Mouse (Mus musculus) MEL (cell line): ENCODE measurements at regions not wholly inside any gene's neighbourhood (a gene's known extent, or its start where the extent isn't known, plus 50 kb on each side); places are given as distances from the start of the nearest gene placed in this dataset.

Experiments used
- CHD1 ChIP-seq: IDR thresholded peaks from 2 replicates; pipeline ENCODE4 v1.6.1; 2012; ENCODE audit warnings: low read depth, mild to moderate bottlenecking, inconsistent platforms, low read length, improper control_type of control experiment
- CTCF ChIP-seq, 3 experiments: IDR thresholded peaks in 2 of 3; conservative IDR thresholded peaks in 1 of 3; 2 replicates each; pipeline ENCODE4 v1.5.1; 2011 to 2012; ENCODE audit warnings: low read length in 3 of 3, low read depth in 2 of 3, mild to moderate bottlenecking in 2 of 3, improper control_type of control experiment in 1 of 3, inconsistent platforms in 1 of 3, mixed read lengths in 1 of 3, moderate library complexity in 1 of 3; ENCODE audit not compliant: control insufficient read depth in 1 of 3, insufficient read depth in 1 of 3, poor library complexity in 1 of 3, severe bottlenecking in 1 of 3
- E2F4 ChIP-seq: IDR thresholded peaks from 2 replicates; pipeline ENCODE4 v1.6.1; 2011; ENCODE audit warnings: low read depth, low read length, improper control_type of control experiment, borderline replicate concordance
- EP300 ChIP-seq, 2 experiments: IDR thresholded peaks; 2 replicates each; pipeline ENCODE4 v1.6.1; 2011; ENCODE audit warnings: improper control_type of control experiment in 2 of 2, low read length in 2 of 2, low read depth in 1 of 2, mild to moderate bottlenecking in 1 of 2
- GATA1 ChIP-seq: IDR thresholded peaks from 2 replicates; pipeline ENCODE4 v1.6.1; 2011; ENCODE audit warnings: low read depth, low read length, improper control_type of control experiment
- KAT2A ChIP-seq: conservative IDR thresholded peaks from 2 replicates; pipeline ENCODE4 v1.6.1; 2012; ENCODE audit warnings: low read depth, low read length, improper control_type of control experiment, inconsistent platforms
- MAZ ChIP-seq: IDR thresholded peaks from 2 replicates; pipeline ENCODE4 v1.6.1; 2012; ENCODE audit warnings: low read depth, mild to moderate bottlenecking, inconsistent platforms, low read length, improper control_type of control experiment
- NELFE ChIP-seq: IDR thresholded peaks from 2 replicates; pipeline ENCODE4 v1.6.1; 2011; ENCODE audit warnings: low read depth, low read length, improper control_type of control experiment
- POLR2A ChIP-seq, 2 experiments: IDR thresholded peaks; 2 replicates each; pipeline ENCODE4 v1.6.1; 2011 to 2012; ENCODE audit warnings: low read length in 2 of 2, mild to moderate bottlenecking in 2 of 2, control low read depth in 1 of 2, improper control_type of control experiment in 1 of 2, low read depth in 1 of 2, moderate library complexity in 1 of 2; ENCODE audit not compliant: control insufficient read depth in 1 of 2, insufficient read depth in 1 of 2, poor library complexity in 1 of 2
- SMC3 ChIP-seq: IDR thresholded peaks from 2 replicates; pipeline ENCODE4 v1.6.1; 2011; ENCODE audit warnings: low read depth, low read length, improper control_type of control experiment
- TCF12 ChIP-seq: IDR thresholded peaks from 2 replicates; pipeline ENCODE4 v1.6.1; 2014; ENCODE audit warnings: low read depth, mild to moderate bottlenecking, inconsistent platforms, low read length, improper control_type of control experiment, moderate library complexity
- ZC3H11A ChIP-seq: IDR thresholded peaks from 2 replicates; pipeline ENCODE4 v1.6.1; 2012; ENCODE audit warnings: low read depth, mild to moderate bottlenecking, inconsistent platforms, low read length, improper control_type of control experiment

GRCm38 (mm10) chr2:168334241-168334588 lies 52.7 kb upstream of the Kcng1 start:
- TF ChIP-seq CTCF (IDR thresholded peaks at IDR 0.05 in 2 of 3, conservative IDR thresholded peaks at IDR 0.05 in 1 of 3; ENCODE audit: control insufficient read depth in 1 of 3, insufficient read depth in 1 of 3, low read depth in 2 of 3, low read length in 3 of 3, poor library complexity in 1 of 3, severe bottlenecking in 1 of 3) (no peak), ZC3H11A (no peak), POLR2A (IDR thresholded peaks at IDR 0.05; ENCODE audit: control insufficient read depth in 1 of 2, insufficient read depth in 1 of 2, low read depth in 1 of 2, low read length in 2 of 2, poor library complexity in 1 of 2) (no peak), SMC3 (no peak), GATA1 (no peak), NELFE (no peak), EP300 (IDR thresholded peaks at IDR 0.05; ENCODE audit: low read depth in 1 of 2, low read length in 2 of 2) (no peak), CHD1 (no peak), MAZ (no peak), E2F4 (no peak), KAT2A (no peak), TCF12 (no peak)
